In the genomic region with DNA sequence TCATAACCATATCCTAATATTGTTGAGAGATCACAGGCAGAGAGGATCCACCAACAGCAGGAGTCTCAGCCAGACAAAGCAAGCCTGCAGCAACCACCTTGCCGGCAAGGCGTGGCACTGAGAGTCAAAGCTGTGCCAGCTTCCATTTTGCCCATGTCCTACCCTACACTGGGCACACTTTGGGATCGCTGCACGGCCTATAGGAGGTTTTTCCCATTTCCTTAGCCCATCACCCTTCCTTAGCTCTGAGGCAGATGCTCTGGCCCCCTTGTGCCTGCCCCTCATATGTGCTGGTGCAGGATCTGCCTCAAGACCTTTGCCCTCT, we compare ENCODE assay signal across 11 mouse cellular contexts. TPM values are rescaled to one million over a fixed set of nuclear protein-coding genes. Genes with fewer than 3 reads are reported as not detected.
DNase-seq lines count a peak whose midpoint lies in the region; ATAC-seq and TF ChIP-seq lines count a peak whose summit lies in the region.
"Had no signal": no experiment of that assay in that cellular context is flagged by ENCODE, and none has a peak within 500 bp of the region (broad histone marks: within the 10 kb centered on the region; RNA-seq: fewer than 3 reads in every experiment).

No protein-coding gene starts in this region.

- no peaks in the 10 kb centered on the region for H3K9me3 ChIP-seq in embryonic facial prominence, embryonic 11.5 days (replicated peaks; ENCODE audit: control insufficient read depth, low read length)
- no peaks in the 10 kb centered on the region for H3K9me3 ChIP-seq in embryonic facial prominence, embryonic 10.5 days
- no peaks in the 10 kb centered on the region for H3K9me3 ChIP-seq in limb, embryonic 14.5 days (ENCODE audit: control insufficient read depth, low read length)
- H3K9me3 ChIP-seq in limb, embryonic 10.5 days (replicated peaks) = no peaks in the 10 kb centered on the region
- no peaks in the 10 kb centered on the region for H3K9me3 ChIP-seq in embryonic facial prominence, embryonic 14.5 days (ENCODE audit: control insufficient read depth, low read length)
- H3K9me3 ChIP-seq in midbrain, embryonic 15.5 days = no peaks in the 10 kb centered on the region
- H3K9me3 ChIP-seq: embryonic facial prominence, embryonic 15.5 days; G1E; limb, embryonic 15.5 days had no signal

- H3K4me3 ChIP-seq in embryonic facial prominence, embryonic 11.5 days (ENCODE audit: low read depth, low read length) = no peak overlapping the region
- H3K4me3 ChIP-seq in embryonic facial prominence, embryonic 10.5 days = no peak overlapping the region
- no peak overlapping the region for H3K4me3 ChIP-seq in limb, embryonic 14.5 days (replicated peaks; ENCODE audit: low read length)
- no peak overlapping the region for H3K4me3 ChIP-seq in limb, embryonic 10.5 days
- no peak overlapping the region for H3K4me3 ChIP-seq in embryonic facial prominence, embryonic 14.5 days (ENCODE audit: low read depth, low read length)
- H3K4me3 ChIP-seq in midbrain, embryonic 15.5 days = no peak overlapping the region
- H3K4me3 ChIP-seq: embryonic facial prominence, embryonic 15.5 days; limb, embryonic 15.5 days had no signal

- no peaks in the 10 kb centered on the region for H3K4me1 ChIP-seq in embryonic facial prominence, embryonic 11.5 days (ENCODE audit: control insufficient read depth, insufficient read depth, low read length)
- peaks cover 4% of the 10 kb centered on the region; the same call in 1 of the 2 replicates for H3K4me1 ChIP-seq in embryonic facial prominence, embryonic 10.5 days
- no peaks in the 10 kb centered on the region for H3K4me1 ChIP-seq in limb, embryonic 14.5 days (ENCODE audit: control insufficient read depth, insufficient read depth, low read length)
- H3K4me1 ChIP-seq in limb, embryonic 10.5 days = 0 out of 2 replicates have a peak, but pooled peaks cover 5% of the 10 kb centered on the region
- H3K4me1 ChIP-seq in embryonic facial prominence, embryonic 14.5 days (ENCODE audit: control insufficient read depth, insufficient read depth, low read length) = no peaks in the 10 kb centered on the region
- H3K4me1 ChIP-seq in midbrain, embryonic 15.5 days = no peaks in the 10 kb centered on the region

- no peak overlapping the region for H3K9ac ChIP-seq in embryonic facial prominence, embryonic 11.5 days (replicated peaks; ENCODE audit: low read length)
- H3K9ac ChIP-seq in limb, embryonic 14.5 days (ENCODE audit: low read depth, low read length, severe bottlenecking) = no peak overlapping the region
- no peak overlapping the region for H3K9ac ChIP-seq in embryonic facial prominence, embryonic 14.5 days (ENCODE audit: low read depth, low read length)
- no peak overlapping the region for H3K9ac ChIP-seq in midbrain, embryonic 15.5 days
- H3K9ac ChIP-seq: embryonic facial prominence, embryonic 15.5 days; limb, embryonic 15.5 days had no signal

- no peak overlapping the region for H3K27ac ChIP-seq in embryonic facial prominence, embryonic 11.5 days (replicated peaks; ENCODE audit: low read depth, low read length)
- no peak overlapping the region for H3K27ac ChIP-seq in embryonic facial prominence, embryonic 10.5 days (replicated peaks)
- no peak overlapping the region for H3K27ac ChIP-seq in limb, embryonic 14.5 days (replicated peaks; ENCODE audit: low read depth, low read length)
- H3K27ac ChIP-seq in limb, embryonic 10.5 days = no peak overlapping the region
- H3K27ac ChIP-seq in embryonic facial prominence, embryonic 14.5 days (replicated peaks; ENCODE audit: low read depth, low read length) = no peak overlapping the region
- no peak overlapping the region for H3K27ac ChIP-seq in midbrain, embryonic 15.5 days
- H3K27ac ChIP-seq: embryonic facial prominence, embryonic 15.5 days; limb, embryonic 15.5 days had no signal

- no peaks in the 10 kb centered on the region for H3K27me3 ChIP-seq in embryonic facial prominence, embryonic 11.5 days (ENCODE audit: control insufficient read depth, insufficient read depth, low read length)
- 0 out of 2 replicates have a peak, but pooled peaks cover 1% of the 10 kb centered on the region for H3K27me3 ChIP-seq in embryonic facial prominence, embryonic 10.5 days (replicated peaks; ENCODE audit: low read depth, poor library complexity, severe bottlenecking)
- no peaks in the 10 kb centered on the region for H3K27me3 ChIP-seq in limb, embryonic 14.5 days (ENCODE audit: control insufficient read depth, insufficient read depth, low read length)
- H3K27me3 ChIP-seq in limb, embryonic 10.5 days (ENCODE audit: low read depth, poor library complexity, severe bottlenecking) = no peaks in the 10 kb centered on the region
- no peaks in the 10 kb centered on the region for H3K27me3 ChIP-seq in embryonic facial prominence, embryonic 14.5 days (replicated peaks; ENCODE audit: control insufficient read depth, insufficient read depth, low read length)
- H3K27me3 ChIP-seq in midbrain, embryonic 15.5 days (replicated peaks) = 0 out of 2 replicates have a peak, but pooled peaks cover 4% of the 10 kb centered on the region

- DNase-seq in embryonic facial prominence, embryonic 11.5 days (ENCODE audit: low spot score) = no peak
- DNase-seq in embryonic facial prominence, embryonic 10.5 days (ENCODE audit: low spot score) = no peak
- DNase-seq in limb, embryonic 14.5 days (ENCODE audit: low spot score) = no peak
- no peak for DNase-seq in limb, embryonic 10.5 days (ENCODE audit: low spot score)
- DNase-seq in embryonic facial prominence, embryonic 14.5 days (ENCODE audit: low spot score) = no peak
- no peak for DNase-seq in right cerebral cortex, postnatal 4 days
- no peak for DNase-seq in left cerebral cortex, adult 9 months (ENCODE audit: low spot score in 2 of 2)

- H3K4me2 ChIP-seq in embryonic facial prominence, embryonic 11.5 days (ENCODE audit: low read depth, low read length) = no peak overlapping the region
- H3K4me2 ChIP-seq in limb, embryonic 14.5 days (replicated peaks; ENCODE audit: low read depth, low read length, severe bottlenecking) = no peak overlapping the region
- H3K4me2 ChIP-seq in embryonic facial prominence, embryonic 14.5 days (ENCODE audit: low read depth, low read length) = no peak overlapping the region
- H3K4me2 ChIP-seq in midbrain, embryonic 15.5 days = no peak overlapping the region
- H3K4me2 ChIP-seq: embryonic facial prominence, embryonic 15.5 days; limb, embryonic 15.5 days had no signal

- TF ChIP-seq POLR2A in limb, embryonic 14.5 days (IDR thresholded peaks at IDR 0.05; ENCODE audit: borderline replicate concordance, extremely low read depth, insufficient read depth, insufficient read length) = no peak

- no peaks in the 10 kb centered on the region for H3K36me3 ChIP-seq in embryonic facial prominence, embryonic 11.5 days (replicated peaks; ENCODE audit: control insufficient read depth, insufficient read depth, low read depth, low read length)
- H3K36me3 ChIP-seq in embryonic facial prominence, embryonic 10.5 days (replicated peaks) = no peaks in the 10 kb centered on the region
- no peaks in the 10 kb centered on the region for H3K36me3 ChIP-seq in limb, embryonic 14.5 days (ENCODE audit: control insufficient read depth, insufficient read depth, low read length)
- H3K36me3 ChIP-seq in limb, embryonic 10.5 days = no peaks in the 10 kb centered on the region
- H3K36me3 ChIP-seq in embryonic facial prominence, embryonic 14.5 days (ENCODE audit: control insufficient read depth, insufficient read depth, low read length) = no peaks in the 10 kb centered on the region
- no peaks in the 10 kb centered on the region for H3K36me3 ChIP-seq in midbrain, embryonic 15.5 days (replicated peaks)
- H3K36me3 ChIP-seq: embryonic facial prominence, embryonic 15.5 days; G1E; limb, embryonic 15.5 days had no signal

- 0 out of 2 replicates have a peak, but pooled peaks have one; percentile 29 for ATAC-seq in embryonic facial prominence, embryonic 11.5 days (replicated peaks; ENCODE audit: insufficient number of reproducible peaks, low FRiP score, low TSS enrichment, low read depth)
- peak; percentile 26; the same call in 1 of the 2 replicates for ATAC-seq in limb, embryonic 14.5 days (ENCODE audit: low FRiP score, low read depth)
- ATAC-seq in embryonic facial prominence, embryonic 14.5 days (ENCODE audit: low read depth) = 0 out of 2 replicates have a peak, but pooled peaks have one; percentile 15
- ATAC-seq in midbrain, embryonic 15.5 days (replicated peaks) = peak; percentile 37; the same call in 1 of the 2 replicates

- 81% methylated on average over 4 of the region's 4 CpGs for WGBS in embryonic facial prominence, embryonic 11.5 days
- WGBS in embryonic facial prominence, embryonic 10.5 days = 86% methylated on average over 4 of the region's 4 CpGs
- 77% methylated on average over 4 of the region's 4 CpGs for WGBS in limb, embryonic 14.5 days
- 94% methylated on average over 4 of the region's 4 CpGs for WGBS in limb, embryonic 10.5 days
- WGBS in embryonic facial prominence, embryonic 14.5 days = 74% methylated on average over 4 of the region's 4 CpGs
- 90% methylated on average over 4 of the region's 4 CpGs for whole genome bisulfite sequencing in midbrain, embryonic 15.5 days

RNA-seq across cellular contexts. Expression of a gene that starts 40.5 kb away (rescaled TPM):
- 12.9 and 14.5 TPM in 2 replicates for polyA plus RNA-seq in embryonic facial prominence, embryonic 11.5 days (2014; fragmentation: Nextera tagmentation; extraction: Ambion mirVana)
- 13.7 and 14.6 TPM in 2 replicates for polyA plus RNA-seq in embryonic facial prominence, embryonic 10.5 days (2016; fragmentation: Nextera tagmentation; extraction: Ambion mirVana)
- polyA plus RNA-seq in limb, embryonic 14.5 days (2012; rRNA removed) = 37.7 and 53.0 TPM in 2 replicates
- polyA plus RNA-seq in limb, embryonic 14.5 days (2014; fragmentation: Nextera tagmentation; extraction: Ambion mirVana) = 31.2 and 31.8 TPM in 2 replicates
- polyA plus RNA-seq in limb, embryonic 10.5 days (2016; fragmentation: Nextera tagmentation; extraction: Ambion mirVana) = 15.6 and 17.6 TPM in 2 replicates
- polyA plus RNA-seq in embryonic facial prominence, embryonic 14.5 days (2014; fragmentation: Nextera tagmentation; extraction: Ambion mirVana) = 37.6 and 38.3 TPM in 2 replicates
- polyA plus RNA-seq in midbrain, embryonic 15.5 days (2015; fragmentation: Nextera tagmentation; extraction: Ambion mirVana) = 4.3 and 4.8 TPM in 2 replicates
- polyA plus RNA-seq: G1E had no signal
